Mouse (Mus musculus): ENCODE measurements around the gene Dlst. TPM values are rescaled to one million over a fixed set of nuclear protein-coding genes. Genes with fewer than 3 reads are reported as not detected.
"Not testable (repeated sequence)": the region's sequence is repeated elsewhere in the genome, so short reads cannot be mapped to it uniquely, and the experiment has no call there.

The Dlst gene
- total RNA-seq, 2 experiments from 2014 or later: 144 to 163 TPM

- intact Hi-C loops (cut with DNase I): no loop called here
- no peak for DNase-seq (ENCODE audit: low spot score in 2 of 2)
Measured at GRCm38 (mm10) chr12:85112550-85113251, 2.1 kb downstream of the Dlst start.

GRCm38 (mm10) chr12:85113337-85113736 lies 2.7 kb downstream of the Dlst start:
- intact Hi-C loops (cut with DNase I): no loop called here

GRCm38 (mm10) chr12:85113917-85114316 lies 3.3 kb downstream of the Dlst start:
- intact Hi-C loops (cut with DNase I): no loop called here

More at GRCm38 (mm10) chr12:85113337-85113736, 2.7 kb downstream of the Dlst start:
- no peak for DNase-seq (ENCODE audit: low spot score in 2 of 2)

GRCm38 (mm10) chr12:85115678-85116077 lies 5.0 kb downstream of the Dlst start:
- intact Hi-C loops (cut with DNase I): no loop called here
- DNase-seq (ENCODE audit: low spot score in 2 of 2): no peak

More at GRCm38 (mm10) chr12:85113917-85114316, 3.3 kb downstream of the Dlst start:
- DNase-seq (ENCODE audit: low spot score in 2 of 2): no peak

- intact Hi-C loops (cut with DNase I): no loop called here
- DNase-seq (ENCODE audit: low spot score in 2 of 2): no peak
Measured at GRCm38 (mm10) chr12:85121806-85122459, 11.3 kb downstream of the Dlst start.

- no peak for DNase-seq (ENCODE audit: low spot score in 2 of 2)
- intact Hi-C loops (cut with DNase I): no loop called here
Measured at GRCm38 (mm10) chr12:85123108-85123530, 12.5 kb downstream of the Dlst start.

GRCm38 (mm10) chr12:85123645-85124044 lies 13.0 kb downstream of the Dlst start:
- no peak for DNase-seq (ENCODE audit: low spot score in 2 of 2)
- intact Hi-C loops (cut with DNase I): no loop called here

GRCm38 (mm10) chr12:85124751-85125150 lies 14.1 kb downstream of the Dlst start:
- intact Hi-C loops (cut with DNase I): no loop called here
- no peak for DNase-seq (ENCODE audit: low spot score in 2 of 2)

GRCm38 (mm10) chr12:85126986-85127603 lies 16.5 kb downstream of the Dlst start:
- intact Hi-C loops (cut with DNase I): no loop called here
- no peak for DNase-seq (ENCODE audit: low spot score in 2 of 2)

GRCm38 (mm10) chr12:85129426-85129978 lies 18.9 kb downstream of the Dlst start:
- intact Hi-C loops (cut with DNase I): no loop called here
- DNase-seq (ENCODE audit: low spot score in 2 of 2): no peak

GRCm38 (mm10) chr12:85131361-85131760 lies 20.7 kb downstream of the Dlst start:
- DNase-seq (ENCODE audit: low spot score in 2 of 2): no peak
- intact Hi-C loops (cut with DNase I): no loop called here

- DNase-seq (ENCODE audit: low spot score in 2 of 2): no peak
- intact Hi-C loops (cut with DNase I): no loop called here
Measured at GRCm38 (mm10) chr12:85134043-85134794, 23.6 kb downstream of the Dlst start.

- peak in 1 of 2 experiments; percentile 10 for DNase-seq (ENCODE audit: low spot score in 2 of 2)
- intact Hi-C loops (cut with DNase I): no loop called here
Measured at GRCm38 (mm10) chr12:85135513-85136470, 25.2 kb downstream of the Dlst start.

- intact Hi-C loops (cut with DNase I): no loop called here
- peak in 1 of 2 experiments; percentile 7 for DNase-seq (ENCODE audit: low spot score in 2 of 2)
Measured at GRCm38 (mm10) chr12:85136627-85137026, 26.0 kb downstream of the Dlst start.

- intact Hi-C loops (cut with DNase I): no loop called here
- peak in 1 of 2 experiments; percentile 7 for DNase-seq (ENCODE audit: low spot score in 2 of 2)
Measured at GRCm38 (mm10) chr12:85140036-85140701, 29.5 kb downstream of the Dlst start.

- intact Hi-C loops (cut with DNase I): no loop called here
- no peak for DNase-seq (ENCODE audit: low spot score in 2 of 2)
Measured at GRCm38 (mm10) chr12:85141096-85141495, 30.5 kb downstream of the Dlst start.

GRCm38 (mm10) chr12:85142803-85143202 lies 32.2 kb downstream of the Dlst start:
- intact Hi-C loops (cut with DNase I): loop anchor here (2.0 kb wide), 1 partner anchor 162 kb away; no protein-coding TSS in a partner anchor
- DNase-seq (ENCODE audit: low spot score in 2 of 2): peak; percentile 71 to 79

GRCm38 (mm10) chr12:85144276-85144675 lies 33.6 kb downstream of the Dlst start:
- intact Hi-C loops (cut with DNase I); DNase-seq (ENCODE audit: low spot score in 2 of 2): not testable (repeated sequence)

All from left cerebral cortex, postnatal 36 days (tissue).